Mouse (Mus musculus): Measurements from ENCODE around the gene Gm4559.
"Not testable (repeated sequence)": the region's sequence is repeated elsewhere in the genome, so short reads cannot be mapped to it uniquely, and the experiment has no call there.

The Gm4559 gene

DNA sequence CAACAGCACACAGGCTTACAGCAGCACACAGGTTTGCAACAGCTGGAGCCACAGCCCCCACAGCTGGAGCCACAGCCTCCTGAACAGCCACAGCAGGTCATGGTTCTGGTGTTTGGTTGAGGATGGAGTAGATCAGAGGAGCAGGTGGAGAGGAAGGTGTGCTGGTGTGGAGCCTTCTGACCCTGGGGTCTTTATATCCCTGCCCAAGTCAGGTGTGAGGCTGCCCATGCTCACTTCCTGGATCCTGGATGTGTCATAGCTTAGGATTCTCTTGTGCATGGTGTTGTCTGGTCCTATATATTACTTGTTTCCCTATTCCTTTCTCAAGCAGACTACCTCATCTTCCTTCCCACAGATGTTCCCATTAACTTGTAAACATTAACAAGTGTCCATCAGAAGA, at the start of gene Gm4559:
Gene Gm4559, minus strand, starts transcription at position 101 of the 400 bp plus-strand sequence.
- DNase-seq = not testable (repeated sequence)

- no peak for DNase-seq
Observed at GRCm38 (mm10) chr7:142323396-142324117, 49.4 kb upstream of the Gm4559 start.

DNA sequence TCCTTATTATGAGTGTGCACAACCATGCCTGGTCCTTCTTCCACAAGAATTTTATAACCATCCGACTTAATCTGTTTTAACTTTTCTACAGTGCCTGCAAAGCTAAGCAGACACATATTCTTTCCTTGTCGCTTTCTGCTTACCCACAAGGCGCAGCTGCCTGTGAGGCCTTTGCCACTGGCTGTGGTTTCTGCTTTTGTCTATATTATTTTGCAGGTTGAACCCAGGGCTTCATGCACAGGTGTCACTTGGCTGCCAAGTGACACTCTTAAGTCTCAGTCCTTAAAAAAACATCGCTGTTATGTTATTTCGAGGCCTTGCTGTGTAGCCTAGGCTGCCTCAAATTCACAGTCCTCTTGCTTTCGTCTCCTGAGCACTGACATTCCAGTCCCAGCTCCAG, 48.5 kb upstream of the Gm4559 start:
- DNase-seq = no peak

DNA sequence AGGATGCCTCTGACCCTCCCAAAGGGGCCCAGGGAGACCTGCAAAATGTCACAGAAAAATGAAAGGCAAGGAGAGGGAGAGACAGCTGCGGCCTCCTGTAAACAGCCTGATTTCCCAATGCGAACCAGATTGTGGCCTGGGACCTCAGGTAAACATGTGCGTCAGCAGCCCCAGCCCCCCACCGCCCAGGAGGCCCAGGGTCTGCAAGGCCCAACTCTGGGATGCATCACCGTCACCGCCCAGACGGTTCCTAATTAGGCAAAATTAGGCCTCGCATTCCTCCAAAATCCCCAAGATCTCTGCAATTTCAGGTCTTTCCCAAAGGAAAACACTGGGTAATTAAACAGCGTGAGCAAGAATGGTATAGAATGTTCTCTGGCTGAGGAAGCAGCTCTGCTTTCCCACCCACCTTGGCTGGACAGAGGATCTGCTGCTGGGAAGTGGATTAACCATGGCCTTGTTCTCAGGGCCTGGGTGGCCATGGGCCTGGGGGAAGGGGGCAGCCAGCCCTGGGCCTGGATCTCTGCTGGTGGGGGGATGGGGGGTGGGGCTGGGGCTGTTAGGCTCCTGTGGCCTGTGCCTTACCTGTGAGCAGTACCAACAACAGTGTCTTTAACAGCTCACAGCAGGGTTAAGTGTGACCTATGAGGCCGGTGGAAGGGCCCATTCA, 47.6 kb upstream of the Gm4559 start:
- DNase-seq = not testable (repeated sequence)

DNA sequence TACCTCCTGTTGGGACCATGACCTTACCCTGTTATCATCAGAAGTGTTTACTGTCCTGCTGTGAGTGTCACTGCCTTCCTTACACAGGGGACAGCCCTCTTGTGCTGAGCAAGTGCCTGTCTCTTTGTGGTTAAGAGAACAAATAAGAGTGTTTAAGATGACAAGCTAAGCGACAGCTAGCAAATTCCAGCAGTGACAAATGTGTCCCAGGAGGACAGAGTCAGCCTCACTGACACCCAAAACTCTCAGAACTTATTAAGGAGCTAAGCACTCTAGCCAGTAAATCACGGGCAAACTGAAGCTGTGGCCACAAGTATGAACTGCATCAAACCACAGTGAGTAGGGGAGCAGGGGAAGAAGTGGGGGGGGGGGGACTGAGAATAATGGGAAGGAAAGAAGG, 46.7 kb upstream of the Gm4559 start:
- DNase-seq = peak in 1 of 2 experiments; percentile 6

DNA sequence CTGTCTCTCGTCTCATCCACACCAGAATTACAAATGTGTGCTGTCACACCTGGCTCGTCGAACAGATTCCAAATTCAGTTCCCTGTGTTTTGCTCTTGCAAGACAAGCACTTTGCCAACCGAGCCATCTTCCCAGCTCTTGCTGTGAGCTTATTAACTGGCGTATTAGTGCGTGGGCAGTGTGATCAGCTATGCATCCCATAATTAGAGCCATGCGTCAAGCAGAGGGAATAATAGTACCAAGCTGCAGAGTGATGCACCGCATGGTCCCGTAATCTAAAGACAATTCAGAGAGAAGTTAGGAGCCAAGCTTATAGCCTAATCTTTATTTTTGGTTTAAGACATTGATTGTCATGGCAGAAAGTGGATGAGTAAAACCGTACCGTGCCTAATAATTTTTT, 45.0 kb upstream of the Gm4559 start:
- no peak for DNase-seq

DNA sequence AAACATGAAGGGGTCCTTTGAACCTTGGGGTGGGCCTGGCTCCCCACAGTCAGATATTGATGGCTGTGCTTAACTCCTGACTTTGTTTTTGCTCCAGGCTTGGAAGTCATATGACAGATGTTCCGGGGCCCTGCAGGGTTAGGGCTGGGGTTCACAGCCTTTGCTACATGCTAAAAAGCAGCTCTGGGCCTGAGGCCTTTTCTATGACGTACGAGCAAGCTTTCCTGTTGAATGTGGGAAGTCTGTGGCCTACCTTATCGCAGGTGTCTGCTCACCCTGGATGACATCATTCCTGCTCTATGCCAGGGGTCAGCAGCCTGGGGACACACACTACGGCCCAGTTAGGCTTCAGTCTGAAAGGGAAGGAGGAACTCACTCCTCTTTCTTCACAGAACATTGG, 43.1 kb upstream of the Gm4559 start:
- DNase-seq = no peak

GRCm38 (mm10) chr7:142316558-142316957, 42.4 kb upstream of the Gm4559 start:
- peak in 1 of 2 experiments; percentile 22 for DNase-seq

GRCm38 (mm10) chr7:142314600-142315285, 40.6 kb upstream of the Gm4559 start:
- no peak for DNase-seq

GRCm38 (mm10) chr7:142303929-142304328, 29.8 kb upstream of the Gm4559 start:
- DNase-seq = not testable (repeated sequence)

DNA sequence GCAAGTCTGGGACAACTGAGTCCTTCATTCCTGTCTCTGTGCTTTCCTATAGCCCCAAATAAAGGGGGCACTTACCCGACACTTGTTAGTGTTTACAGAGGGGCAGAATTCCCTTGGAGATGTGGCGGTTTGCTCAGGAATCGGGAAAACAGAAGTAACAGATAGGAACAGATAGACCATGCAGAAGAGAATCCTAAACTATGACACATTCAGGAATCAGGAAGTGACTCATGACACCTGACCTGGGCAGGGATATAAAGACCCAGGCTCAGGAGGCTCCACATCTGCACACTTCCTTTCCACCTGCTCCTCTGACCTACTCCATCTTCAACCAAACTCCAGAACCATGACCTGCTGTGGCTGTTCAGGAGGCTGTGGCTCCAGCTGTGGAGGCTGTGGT, 29.1 kb upstream of the Gm4559 start, which contains the start of gene Krtap5-4:
Gene Krtap5-4, plus strand, starts transcription at position 301 of the 400 bp plus-strand sequence.
- no peak for DNase-seq

GRCm38 (mm10) chr7:142297018-142297417, 22.9 kb upstream of the Gm4559 start, which contains the start of gene Krtap5-1:
Gene Krtap5-1 (minus strand): TSS chr7:142297118.
- DNase-seq = not testable (repeated sequence)

DNA sequence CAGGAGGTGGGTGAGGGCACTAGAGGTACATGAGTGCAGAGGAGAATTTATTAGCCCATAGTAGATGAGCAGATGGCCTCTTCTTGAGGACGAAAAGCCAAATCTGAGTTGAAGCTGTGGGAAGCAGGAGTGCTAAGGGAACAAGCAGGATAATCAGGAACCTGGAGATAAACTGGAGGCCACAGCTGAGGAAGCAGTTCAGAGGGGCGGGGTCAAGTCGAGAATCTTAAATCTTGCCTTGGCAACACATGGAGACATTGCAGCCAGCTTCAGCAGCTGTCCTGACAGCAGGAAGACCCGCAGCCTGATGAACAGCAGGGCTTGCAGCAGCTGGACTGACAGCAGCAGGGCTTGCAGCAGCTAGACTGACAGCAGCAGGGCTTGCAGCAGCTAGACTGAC, 21.9 kb upstream of the Gm4559 start:
- not testable (repeated sequence) for DNase-seq

DNA sequence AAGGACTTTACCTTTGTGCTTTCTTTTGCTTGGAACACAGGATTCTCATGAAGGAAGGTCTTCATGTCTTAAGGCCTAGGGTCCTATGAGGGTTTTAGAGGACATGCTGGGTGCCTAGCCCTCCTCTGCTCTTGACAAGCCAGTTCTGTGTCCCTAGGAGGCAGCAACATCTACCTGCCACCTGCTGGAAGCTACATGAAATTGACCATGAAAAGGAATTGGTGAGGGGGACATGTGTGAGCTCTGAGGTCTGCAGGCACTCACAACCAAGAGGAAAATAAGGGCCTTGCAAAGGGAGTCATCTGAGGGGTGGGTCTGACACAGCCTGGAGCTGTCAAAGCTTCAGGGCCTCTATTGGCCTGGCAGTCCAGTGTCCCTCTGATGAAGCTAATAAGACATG, 21.3 kb upstream of the Gm4559 start:
- DNase-seq = no peak

- DNase-seq = peak in 1 of 2 experiments; percentile 23
Observed at GRCm38 (mm10) chr7:142293851-142294250, 19.7 kb upstream of the Gm4559 start.

DNA sequence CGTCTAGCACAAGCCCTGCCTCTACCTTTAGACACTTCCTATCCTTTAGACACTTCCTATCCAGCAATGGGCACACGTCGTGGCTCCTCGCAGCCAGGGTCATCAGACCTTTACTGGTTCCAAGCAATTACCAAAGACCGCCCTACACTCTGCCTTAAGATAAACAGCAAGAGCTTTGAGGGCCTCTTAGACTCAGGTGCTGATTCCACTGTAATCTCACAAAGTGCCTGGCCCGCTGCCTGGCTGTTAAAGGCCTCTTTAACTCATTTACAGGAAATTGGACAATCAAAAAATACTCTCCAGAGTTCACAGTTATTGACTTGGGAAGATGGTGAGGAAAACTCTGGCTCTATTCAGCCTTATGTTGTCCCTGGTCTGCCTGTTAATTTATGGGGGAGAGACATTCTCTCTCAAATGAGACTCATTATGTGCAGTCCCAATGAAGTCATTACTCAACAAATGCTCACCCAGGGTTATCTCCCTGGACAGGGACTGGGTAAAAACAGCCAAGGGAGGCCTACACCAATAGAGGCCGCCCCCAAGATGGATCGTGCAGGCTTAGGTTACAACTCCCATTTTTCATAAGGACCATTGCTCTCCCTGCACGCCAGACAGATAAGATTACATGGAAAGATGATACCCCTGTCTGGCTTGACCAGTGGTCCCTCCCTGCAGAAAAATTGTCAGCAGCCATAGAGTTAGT, 11.9 kb upstream of the Gm4559 start:
- not testable (repeated sequence) for DNase-seq

DNA sequence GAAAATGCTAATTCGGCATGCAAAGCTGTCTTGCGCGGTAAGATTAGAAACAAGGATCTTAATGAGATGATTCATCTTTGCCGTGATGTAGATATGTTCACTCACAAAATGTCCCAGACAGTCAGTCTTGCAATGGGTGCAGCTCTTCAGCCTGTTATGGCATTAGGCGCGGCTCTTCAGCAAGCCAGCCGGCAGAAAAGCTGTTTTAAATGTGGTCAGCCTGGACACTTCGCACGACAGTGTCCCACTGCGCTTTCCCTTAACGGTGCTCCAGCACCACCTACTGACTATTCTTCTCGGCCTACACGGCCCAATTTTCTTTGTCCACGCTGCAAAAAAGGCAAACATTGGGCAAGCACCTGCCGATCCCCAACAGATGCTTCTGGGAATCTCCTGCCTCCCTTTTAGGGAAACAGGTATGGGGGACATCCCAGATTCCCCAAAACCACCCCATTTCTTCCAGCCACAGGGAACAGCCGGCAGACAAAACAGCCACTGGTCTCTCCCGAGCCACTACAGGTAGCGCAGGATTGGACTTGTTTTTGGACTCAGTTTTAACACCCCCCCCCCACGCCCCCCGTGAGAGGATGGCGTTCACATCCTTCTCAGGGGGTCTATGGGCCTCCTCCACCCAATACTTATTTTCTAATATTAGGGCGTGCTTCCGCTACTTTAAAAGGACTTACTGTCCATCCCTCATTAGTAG, 11.1 kb upstream of the Gm4559 start:
- peak; percentile 21 to 29 for DNase-seq

DNA sequence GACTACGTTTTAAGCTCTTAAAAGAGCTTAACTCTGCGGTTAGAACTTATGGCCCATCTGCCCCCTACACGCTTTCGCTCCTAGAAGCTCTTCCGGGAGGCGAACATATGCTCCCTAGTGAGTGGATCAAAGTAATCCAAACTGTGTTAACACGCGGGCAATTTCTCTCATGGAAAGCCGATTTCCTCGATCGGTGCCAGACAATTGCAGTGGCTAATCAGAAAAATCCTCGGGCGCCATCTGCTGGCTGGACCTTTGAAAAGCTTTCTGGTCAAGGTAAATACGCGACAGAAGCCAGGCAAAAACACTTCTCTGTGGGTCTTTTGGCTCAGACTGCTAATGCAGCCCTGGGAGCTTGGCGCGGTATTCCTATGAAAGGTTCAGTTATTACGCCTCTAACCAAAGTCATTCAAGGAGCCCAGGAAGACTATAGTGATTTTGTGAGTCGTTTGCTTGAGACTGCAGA, 10.5 kb upstream of the Gm4559 start:
- peak; percentile 87 to 95 for DNase-seq

DNA sequence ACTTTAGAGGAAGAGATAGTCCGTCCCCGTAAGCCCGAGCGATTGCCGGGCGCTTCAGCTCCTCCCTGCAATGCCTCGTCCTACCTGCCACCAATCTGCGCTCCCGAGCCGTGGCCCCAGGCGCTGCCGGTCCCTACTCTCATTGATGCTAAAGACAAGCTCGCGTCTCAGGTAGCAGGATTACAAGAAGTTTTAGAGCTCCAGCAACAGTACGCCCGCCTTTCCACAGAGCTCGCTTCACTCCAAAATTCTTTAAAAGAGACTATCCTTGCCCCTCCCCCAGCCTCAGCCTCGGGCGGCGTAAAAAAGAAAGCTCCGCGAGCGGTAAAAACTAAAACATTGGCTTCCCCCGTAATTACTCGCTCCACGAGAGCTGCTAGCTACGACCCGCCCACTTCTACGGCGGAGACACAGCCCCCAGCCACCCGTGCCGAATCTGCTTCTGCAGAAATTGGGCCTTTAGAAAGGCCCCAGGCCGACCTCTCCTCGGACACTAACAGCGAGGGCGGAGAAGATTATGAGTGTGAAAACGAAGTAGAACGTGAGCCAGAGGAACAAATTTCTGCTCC, 9.9 kb upstream of the Gm4559 start:
- DNase-seq = peak; percentile 41 to 47

DNA sequence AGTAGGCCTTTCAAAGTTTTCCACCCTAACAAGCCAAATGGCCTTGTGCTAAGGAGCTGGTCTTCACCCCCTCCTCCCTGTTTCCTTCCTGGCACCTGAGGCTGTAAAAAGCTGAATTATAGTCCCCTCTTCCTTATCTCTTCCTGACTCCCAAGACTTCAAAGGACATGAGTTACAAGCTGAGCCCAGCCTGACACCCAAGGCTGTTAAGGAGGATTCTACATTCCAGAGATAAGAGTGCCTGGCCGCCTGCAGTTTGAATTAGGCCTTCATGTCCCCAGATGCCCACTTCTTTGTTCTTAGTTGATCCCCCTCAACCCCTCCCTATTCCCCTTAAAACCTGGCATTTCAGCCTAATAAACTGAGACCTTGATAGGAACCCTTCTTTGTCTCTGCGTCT, 8.7 kb upstream of the Gm4559 start:
- DNase-seq = peak; percentile 5 to 12

DNA sequence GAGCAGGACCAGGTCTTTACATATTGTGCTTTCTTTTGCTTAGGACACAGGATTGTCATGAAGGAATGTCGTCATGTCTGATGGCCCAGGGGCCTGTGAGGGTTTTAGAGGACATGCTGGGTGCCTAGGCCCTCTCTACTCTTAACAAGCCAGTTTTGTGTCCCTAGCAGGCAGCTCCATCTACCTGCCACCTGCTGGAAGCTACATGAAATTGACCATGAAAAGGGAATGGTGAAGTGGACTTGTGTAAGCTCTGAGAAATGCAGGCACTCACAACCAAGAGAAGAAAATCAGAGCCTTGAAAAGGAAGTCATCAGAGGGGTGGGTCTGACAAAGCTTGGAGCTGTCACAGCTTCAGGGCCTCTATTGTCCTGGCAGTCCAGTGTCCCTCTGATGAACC, 5.1 kb upstream of the Gm4559 start:
- not testable (repeated sequence) for DNase-seq

DNA sequence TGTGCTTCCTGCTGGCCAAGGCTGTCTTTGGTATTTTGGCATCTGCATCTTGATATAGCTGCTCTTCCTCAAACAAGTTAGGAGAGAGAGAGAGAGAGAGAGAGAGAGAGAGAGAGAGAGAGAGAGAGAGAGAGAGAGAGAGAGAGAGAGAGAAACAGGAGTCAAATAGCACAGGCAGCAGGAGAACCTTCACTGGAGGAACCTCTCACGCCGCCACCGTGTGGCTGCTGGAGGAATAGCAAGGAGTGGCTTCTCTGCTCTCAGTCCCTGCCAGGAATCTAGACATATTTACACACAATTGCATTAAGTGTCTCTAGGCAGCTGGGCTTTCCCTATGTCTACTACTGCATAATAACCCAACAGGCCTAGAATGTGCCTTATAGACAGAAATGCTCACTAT, 4.0 kb upstream of the Gm4559 start:
- DNase-seq = peak; percentile 28 to 60
